Mouse (Mus musculus) heart, embryonic 16.5 days (tissue): ENCODE measurements around the gene Pcdh15. TPM values are rescaled to one million over a fixed set of nuclear protein-coding genes. Genes with fewer than 3 reads are reported as not detected.

Experiments used
- ATAC-seq: fragments of 200-750 bp; cut with Nextera tagmentation; replicated peaks from 2 replicates; pipeline ENCODE4 v1.8.0; 2017; ENCODE audit warnings: moderate number of reproducible peaks; ENCODE audit not compliant: insufficient read depth, low FRiP score; ENCODE audit errors: extremely low read depth
- H3K27ac ChIP-seq: fragments of 300-500 bp; sonication (generic); 2 replicates; pipeline ENCODE4 v1.5.1; 2014; ENCODE audit warnings: mild to moderate bottlenecking, low read length, control low read depth, moderate library complexity
- H3K27me3 ChIP-seq: fragments of 300-500 bp; sonication (generic); 2 replicates; pipeline ENCODE4 v1.6.1; 2014; ENCODE audit warnings: low read length, mixed read lengths; ENCODE audit not compliant: control insufficient read depth, insufficient read depth
- H3K36me3 ChIP-seq: fragments of 300-500 bp; sonication (generic); 2 replicates; pipeline ENCODE4 v1.6.1; 2014; ENCODE audit not compliant: control insufficient read depth, insufficient read depth
- H3K4me1 ChIP-seq: fragments of 300-500 bp; sonication (generic); 2 replicates; pipeline ENCODE4 v1.6.1; 2014; ENCODE audit warnings: low read length, mixed read lengths; ENCODE audit not compliant: control insufficient read depth, insufficient read depth
- H3K4me2 ChIP-seq: fragments of 300-500 bp; sonication (generic); 2 replicates; pipeline ENCODE4 v1.6.1; 2014; ENCODE audit warnings: low read depth, mild to moderate bottlenecking, control low read depth, low read length
- H3K4me3 ChIP-seq: fragments of 300-500 bp; sonication (generic); 2 replicates; pipeline ENCODE4 v1.5.1; 2014; ENCODE audit warnings: mild to moderate bottlenecking, control low read depth, low read length
- H3K9ac ChIP-seq: fragments of 300-500 bp; sonication (generic); 2 replicates; pipeline ENCODE4 v1.6.1; 2014; ENCODE audit warnings: low read length, control low read depth
- H3K9me3 ChIP-seq: fragments of 300-500 bp; sonication (generic); replicated peaks from 2 replicates; pipeline ENCODE4 v1.6.1; 2016; ENCODE audit warnings: low read length; ENCODE audit not compliant: control insufficient read depth
- WGBS: fragments of 180-500 bp; shearing (Covaris S2); extraction: QIAGEN DNeasy Blood & Tissue Kit; methylation state at CpG from one replicate; pipeline ENCODE4 v1.1.7; 2014; 5-methylcytosine and 5-hydroxymethylcytosine counted together
- polyA plus RNA-seq: library from polyadenylated mRNA; unstranded; fragments of >200 nt; fragmentation: Nextera tagmentation; extraction: Ambion mirVana; gene quantifications from 2 replicates; pipeline ENCODE4 v1.2.1, GENCODE M21; 2015

The Pcdh15 gene
- polyA plus RNA-seq, 1 experiment from 2014 or later = 0.49 TPM

- 54% methylated on average over 13 of the region's 13 CpGs for WGBS
- Histone ChIP-seq H3K4me1 (no peaks in the 10 kb centered on the region), H3K9me3 (no peaks in the 10 kb centered on the region), H3K27me3 (peaks cover 37% of the 10 kb centered on the region), H3K9ac (no peak overlapping the region), H3K27ac (no peak overlapping the region), H3K4me3 (no peak overlapping the region), H3K4me2 (no peak overlapping the region), H3K36me3 (no peaks in the 10 kb centered on the region)
- ATAC-seq = no peak
These were observed 4.3 kb downstream of the Pcdh15 start for GRCm38 (mm10) chr10:73103383-73103994.

- H3K9me3 ChIP-seq = no peaks in the 10 kb centered on the region
These were observed 6.8 kb downstream of the Pcdh15 start for GRCm38 (mm10) chr10:73105893-73106292.

GRCm38 (mm10) chr10:73137985-73138384, 38.8 kb downstream of the Pcdh15 start:
- Histone ChIP-seq H3K9ac (no peak overlapping the region), H3K4me1 (no peaks in the 10 kb centered on the region), H3K9me3 (no peaks in the 10 kb centered on the region), H3K36me3 (no peaks in the 10 kb centered on the region), H3K27me3 (no peaks in the 10 kb centered on the region), H3K27ac (no peak overlapping the region), H3K4me3 (no peak overlapping the region), H3K4me2 (no peak overlapping the region)
- no peak for ATAC-seq
- 62% methylated on average over 3 of the region's 3 CpGs for WGBS

More at GRCm38 (mm10) chr10:73105893-73106292, 6.8 kb downstream of the Pcdh15 start:
- no peaks in the 10 kb centered on the region for H3K4me1 ChIP-seq
- no peak overlapping the region for H3K4me2 ChIP-seq
- ATAC-seq = no peak
- no peak overlapping the region for H3K9ac ChIP-seq
- WGBS = 46% methylated on average over 2 of the region's 2 CpGs
- no peaks in the 10 kb centered on the region for H3K36me3 ChIP-seq
- H3K27ac ChIP-seq = no peak overlapping the region
- peaks cover 14% of the 10 kb centered on the region for H3K27me3 ChIP-seq
- H3K4me3 ChIP-seq = no peak overlapping the region

DNA sequence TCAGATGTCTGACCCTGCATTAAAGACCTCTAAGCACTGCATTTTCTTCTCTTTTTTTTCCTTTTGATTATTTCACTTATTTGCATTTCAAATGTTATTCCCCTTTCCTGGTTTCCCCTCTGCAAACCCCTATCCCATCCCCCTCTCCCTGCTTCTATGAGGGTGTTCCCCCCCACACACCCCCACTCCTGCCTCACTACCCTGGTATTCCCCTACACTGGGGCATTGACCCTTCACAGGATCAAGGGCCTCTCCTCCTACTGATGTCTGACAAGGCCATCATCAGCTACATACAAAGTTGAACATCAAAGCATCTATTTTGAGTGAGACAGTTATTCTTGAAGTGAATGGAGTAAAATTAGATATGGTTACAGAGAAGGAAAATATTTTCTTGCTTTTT, 48.4 kb downstream of the Pcdh15 start:
- Histone ChIP-seq H3K4me1 (no peaks in the 10 kb centered on the region), H3K9ac (no peak overlapping the region), H3K4me3 (no peak overlapping the region), H3K9me3 (no peaks in the 10 kb centered on the region), H3K27ac (no peak overlapping the region), H3K27me3 (no peaks in the 10 kb centered on the region), H3K4me2 (no peak overlapping the region), H3K36me3 (no peaks in the 10 kb centered on the region)
- no peak for ATAC-seq

DNA sequence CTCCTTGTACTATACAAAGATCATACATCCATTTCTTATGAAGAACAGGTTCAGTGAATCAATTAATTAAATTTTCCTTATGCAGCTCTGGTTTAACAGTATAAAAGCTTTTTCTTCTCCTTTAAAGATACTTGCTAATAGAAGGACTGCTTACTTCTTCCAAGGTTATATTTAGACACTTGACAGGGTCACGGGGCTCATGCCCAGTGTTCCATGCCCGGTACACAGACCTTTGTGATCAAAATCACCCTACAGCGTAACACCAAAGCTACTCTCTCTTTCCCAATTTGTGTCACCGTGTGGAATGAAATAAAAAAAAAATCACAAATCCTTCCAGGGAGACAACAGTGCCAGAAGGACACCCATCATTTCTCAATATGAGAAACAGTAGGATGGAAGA, 48.8 kb downstream of the Pcdh15 start:
- no peaks in the 10 kb centered on the region for H3K9me3 ChIP-seq
- H3K9ac ChIP-seq = no peak overlapping the region
- H3K4me1 ChIP-seq = no peaks in the 10 kb centered on the region
- H3K4me3 ChIP-seq = no peak overlapping the region
- ATAC-seq = no peak
- WGBS = 49% methylated on average over 4 of the region's 4 CpGs
- no peak overlapping the region for H3K4me2 ChIP-seq
- H3K27ac ChIP-seq = no peak overlapping the region
- H3K27me3 ChIP-seq = no peaks in the 10 kb centered on the region
- H3K36me3 ChIP-seq = no peaks in the 10 kb centered on the region

DNA sequence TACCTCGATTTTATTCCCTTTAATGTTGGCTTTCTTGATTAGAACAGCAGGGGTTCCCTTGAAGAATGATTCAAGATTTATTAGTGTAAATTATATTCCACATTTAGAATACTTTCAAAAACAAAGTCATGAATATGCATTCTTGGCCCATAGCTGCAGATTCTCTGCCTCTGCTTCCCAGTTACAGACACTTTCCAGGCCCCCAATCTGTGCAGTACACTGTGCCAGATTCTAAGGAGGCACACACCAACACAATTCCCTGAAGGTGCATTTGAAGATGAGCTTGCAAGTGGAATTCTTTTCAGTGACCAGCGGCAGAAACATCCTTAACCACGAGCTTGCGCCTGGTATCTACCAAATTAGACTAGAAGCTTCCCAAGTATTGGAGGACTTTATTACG, 55.4 kb downstream of the Pcdh15 start:
- H3K9me3 ChIP-seq = no peaks in the 10 kb centered on the region
- 82% methylated on average over 5 of the region's 5 CpGs for WGBS
- H3K9ac ChIP-seq = no peak overlapping the region
- H3K4me1 ChIP-seq = no peaks in the 10 kb centered on the region
- H3K36me3 ChIP-seq = no peaks in the 10 kb centered on the region
- H3K4me2 ChIP-seq = no peak overlapping the region
- ATAC-seq = no peak
- H3K4me3 ChIP-seq = no peak overlapping the region
- H3K27me3 ChIP-seq = no peaks in the 10 kb centered on the region
- H3K27ac ChIP-seq = no peak overlapping the region

DNA sequence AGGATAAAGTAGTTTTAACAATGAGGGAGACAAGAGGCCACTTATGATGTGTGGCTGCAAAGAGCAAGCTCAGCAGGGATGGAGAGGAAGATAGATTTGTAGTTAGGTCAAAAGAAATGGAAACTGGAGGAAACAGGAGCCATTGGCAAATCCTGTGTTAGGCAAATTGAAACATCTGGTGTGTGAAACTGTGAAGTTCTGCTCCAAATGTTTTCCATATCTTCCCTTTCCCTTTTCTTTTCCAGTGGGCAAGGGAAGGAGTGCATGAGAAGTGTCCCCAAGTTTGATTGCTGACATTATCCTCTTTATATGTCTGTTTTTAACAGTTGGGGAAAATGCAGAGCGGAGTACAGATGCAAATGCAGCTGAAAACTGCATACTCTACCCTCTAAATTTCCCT, 62.6 kb downstream of the Pcdh15 start:
- Histone ChIP-seq H3K9me3 (no peaks in the 10 kb centered on the region), H3K9ac (no peak overlapping the region), H3K4me3 (no peak overlapping the region), H3K27me3 (no peaks in the 10 kb centered on the region), H3K36me3 (no peaks in the 10 kb centered on the region), H3K4me2 (no peak overlapping the region), H3K4me1 (no peaks in the 10 kb centered on the region), H3K27ac (no peak overlapping the region)
- 73% methylated on average over 1 of the region's 1 CpGs for WGBS
- ATAC-seq = no peak

GRCm38 (mm10) chr10:73216001-73216400, 116.9 kb downstream of the Pcdh15 start:
- H3K27ac ChIP-seq = no peak overlapping the region
- no peaks in the 10 kb centered on the region for H3K9me3 ChIP-seq
- ATAC-seq = no peak
- no peaks in the 10 kb centered on the region for H3K4me1 ChIP-seq
- H3K4me3 ChIP-seq = no peak overlapping the region
- H3K4me2 ChIP-seq = no peak overlapping the region
- 44% methylated on average over 2 of the region's 2 CpGs for WGBS
- no peak overlapping the region for H3K9ac ChIP-seq
- no peaks in the 10 kb centered on the region for H3K27me3 ChIP-seq
- H3K36me3 ChIP-seq = no peaks in the 10 kb centered on the region

GRCm38 (mm10) chr10:73242294-73242693, 143.2 kb downstream of the Pcdh15 start:
- Histone ChIP-seq H3K36me3 (no peaks in the 10 kb centered on the region), H3K4me2 (no peak overlapping the region), H3K9me3 (no peaks in the 10 kb centered on the region), H3K4me3 (no peak overlapping the region), H3K27ac (no peak overlapping the region), H3K4me1 (no peaks in the 10 kb centered on the region), H3K27me3 (no peaks in the 10 kb centered on the region), H3K9ac (no peak overlapping the region)
- no peak; the same call in 1 of the 2 replicates for ATAC-seq
- WGBS = 68% methylated on average over 5 of the region's 5 CpGs
